Mouse (Mus musculus) kidney, embryonic 14.5 days (tissue): Measurements from ENCODE around the gene Olfr221. TPM values are rescaled to one million over a fixed set of nuclear protein-coding genes. Genes with fewer than 3 reads are reported as not detected.

Experiments
- ATAC-seq: fragments of 200-750 bp; cut with Nextera tagmentation; 2 replicates; pipeline ENCODE4 v1.8.0; 2017; ENCODE audit warnings: moderate number of reproducible peaks, mild to moderate bottlenecking, moderate TSS enrichment, moderate library complexity; ENCODE audit not compliant: low FRiP score, low TSS enrichment
- H3K27ac ChIP-seq: fragments of 300-500 bp; sonication (generic); 2 replicates; pipeline ENCODE4 v1.5.1; 2014; ENCODE audit warnings: low read depth, mild to moderate bottlenecking, low read length, moderate library complexity, mixed read lengths
- H3K27me3 ChIP-seq: fragments of 300-500 bp; sonication (generic); 2 replicates; pipeline ENCODE4 v1.6.1; 2014; ENCODE audit warnings: mild to moderate bottlenecking, low read length; ENCODE audit not compliant: control insufficient read depth, insufficient read depth
- H3K36me3 ChIP-seq: fragments of 300-500 bp; sonication (generic); 2 replicates; pipeline ENCODE4 v1.6.1; 2014; ENCODE audit warnings: low read length, mixed read lengths; ENCODE audit not compliant: control insufficient read depth, insufficient read depth
- H3K4me1 ChIP-seq: fragments of 300-500 bp; sonication (generic); 2 replicates; pipeline ENCODE4 v1.6.1; 2014; ENCODE audit warnings: low read length, mixed read lengths; ENCODE audit not compliant: control insufficient read depth, insufficient read depth
- H3K4me2 ChIP-seq: fragments of 300-500 bp; sonication (generic); replicated peaks from 2 replicates; pipeline ENCODE4 v1.6.1; 2014; ENCODE audit warnings: low read depth, mild to moderate bottlenecking, low read length
- H3K4me3 ChIP-seq: fragments of 300-500 bp; sonication (generic); 2 replicates; pipeline ENCODE4 v1.5.1; 2014; ENCODE audit warnings: mild to moderate bottlenecking, low read length
- H3K9ac ChIP-seq: fragments of 300-500 bp; sonication (generic); 2 replicates; pipeline ENCODE4 v1.6.1; 2014; ENCODE audit warnings: low read depth, mild to moderate bottlenecking, low read length, moderate library complexity
- H3K9me3 ChIP-seq: fragments of 300-500 bp; sonication (generic); 2 replicates; pipeline ENCODE4 v1.6.1; 2016; ENCODE audit warnings: low read length; ENCODE audit not compliant: control insufficient read depth
- WGBS: fragments of 180-500 bp; shearing (Covaris S2); extraction: QIAGEN DNeasy Blood & Tissue Kit; methylation state at CpG from one replicate; pipeline ENCODE4 v1.1.7; 2014; 5-methylcytosine and 5-hydroxymethylcytosine counted together
- polyA plus RNA-seq: library from polyadenylated mRNA; unstranded; fragments of >200 nt; fragmentation: Nextera tagmentation; extraction: Ambion mirVana; gene quantifications from 2 replicates; pipeline ENCODE4 v1.2.1, GENCODE M21; 2014

Olfr221 gene
- polyA plus RNA-seq, 1 experiment from 2014 or later: not detected

DNA sequence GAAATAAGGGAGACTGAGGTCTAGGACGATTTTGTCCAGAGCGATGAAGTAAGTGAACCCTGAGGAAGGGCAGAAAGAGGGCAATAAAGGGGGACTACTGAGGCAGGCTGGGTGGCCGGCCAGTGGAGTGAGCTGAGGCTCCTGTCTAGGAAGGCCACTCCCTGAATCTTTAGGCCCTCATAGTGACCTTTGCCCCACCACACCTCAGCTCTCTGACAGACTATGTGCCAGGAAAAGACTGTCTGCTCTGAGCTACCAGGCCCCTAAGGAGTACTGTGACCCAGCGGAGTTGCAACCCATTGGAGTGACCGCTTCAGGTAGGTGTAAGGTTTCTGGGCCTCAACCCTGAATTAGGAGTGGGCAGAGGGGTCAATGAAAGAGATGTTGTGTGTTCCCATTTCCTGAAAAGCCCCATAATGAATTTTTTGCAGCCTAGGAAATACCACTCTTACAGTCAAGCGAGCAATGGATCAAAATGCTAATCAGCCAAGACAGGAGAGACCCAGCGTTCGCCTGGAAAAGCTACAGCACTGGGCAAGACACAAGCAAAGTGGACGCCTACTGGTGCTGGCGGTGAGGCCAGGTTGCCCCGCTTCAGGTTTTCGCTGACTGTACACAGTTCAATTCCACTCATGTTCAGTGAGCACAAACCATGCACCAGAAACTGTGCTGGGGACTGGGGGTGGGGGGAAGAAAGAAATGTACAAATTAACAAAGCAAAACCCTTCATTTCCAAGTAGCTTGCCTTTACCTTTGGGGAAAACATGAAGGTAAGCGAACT lies 25.4 kb downstream of the Olfr221 start:
- Histone ChIP-seq H3K9me3 (no peaks in the 10 kb centered on the region), H3K27me3 (no peaks in the 10 kb centered on the region), H3K4me1 (peaks cover 55% of the 10 kb centered on the region), H3K36me3 (no peaks in the 10 kb centered on the region), H3K4me2 (no peak overlapping the region), H3K27ac (0 out of 2 replicates have a peak overlapping the region, but pooled peaks have one; percentile 37), H3K9ac (peak overlapping the region; percentile 28; the same call in 1 of the 2 replicates), H3K4me3 (no peak overlapping the region)
- ATAC-seq: no peak
- WGBS: 66% methylated on average over 13 of the region's 13 CpGs

DNA sequence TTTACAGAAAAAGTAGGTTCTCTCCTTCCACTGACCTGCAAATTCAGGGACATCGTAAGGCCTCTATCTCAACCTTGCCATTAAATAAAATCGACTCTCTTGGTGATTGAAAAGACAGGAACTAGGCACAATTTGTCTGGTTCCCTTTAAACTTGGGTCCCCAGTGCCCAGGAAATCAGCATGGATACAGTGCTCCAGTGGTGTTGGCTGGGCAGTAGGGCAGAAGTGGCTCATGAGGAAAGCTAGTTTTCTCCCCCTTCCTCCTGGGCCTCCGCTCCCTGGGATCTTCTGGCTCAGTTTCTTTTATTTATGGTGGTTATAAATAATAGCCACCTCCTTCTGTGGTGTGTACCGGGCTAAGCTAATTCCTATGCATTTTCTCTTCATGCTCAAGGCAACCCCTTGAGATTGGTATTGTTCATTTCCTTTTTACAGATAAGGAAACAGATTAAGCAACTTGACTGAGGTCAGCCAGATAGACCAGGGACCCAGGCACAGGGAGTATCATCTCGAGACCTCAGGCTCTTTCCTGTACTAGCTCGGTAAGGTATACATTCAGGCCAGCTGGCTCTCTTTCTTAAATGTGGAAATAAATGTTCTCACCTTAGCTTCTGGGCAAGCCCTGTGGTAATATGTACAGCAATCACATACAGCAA lies 26.7 kb downstream of the Olfr221 start, which contains the start of gene Tmem253:
Gene Tmem253 (plus strand): TSS at position 214 of the 656 bp plus-strand sequence.
- WGBS: 13% methylated on average over 6 of the region's 6 CpGs
- H3K27me3 ChIP-seq: no peaks in the 10 kb centered on the region
- no peak for ATAC-seq
- no peaks in the 10 kb centered on the region for H3K36me3 ChIP-seq
- H3K4me1 ChIP-seq: peaks cover 53% of the 10 kb centered on the region
- peak within 1 kb of the TSS; percentile 93 for H3K9ac ChIP-seq
- H3K9me3 ChIP-seq: no peaks in the 10 kb centered on the region
- H3K4me3 ChIP-seq: peak within 1 kb of the TSS; percentile 71
- H3K4me2 ChIP-seq: peak within 1 kb of the TSS; percentile 52
- H3K27ac ChIP-seq: peak within 1 kb of the TSS; percentile 91

DNA sequence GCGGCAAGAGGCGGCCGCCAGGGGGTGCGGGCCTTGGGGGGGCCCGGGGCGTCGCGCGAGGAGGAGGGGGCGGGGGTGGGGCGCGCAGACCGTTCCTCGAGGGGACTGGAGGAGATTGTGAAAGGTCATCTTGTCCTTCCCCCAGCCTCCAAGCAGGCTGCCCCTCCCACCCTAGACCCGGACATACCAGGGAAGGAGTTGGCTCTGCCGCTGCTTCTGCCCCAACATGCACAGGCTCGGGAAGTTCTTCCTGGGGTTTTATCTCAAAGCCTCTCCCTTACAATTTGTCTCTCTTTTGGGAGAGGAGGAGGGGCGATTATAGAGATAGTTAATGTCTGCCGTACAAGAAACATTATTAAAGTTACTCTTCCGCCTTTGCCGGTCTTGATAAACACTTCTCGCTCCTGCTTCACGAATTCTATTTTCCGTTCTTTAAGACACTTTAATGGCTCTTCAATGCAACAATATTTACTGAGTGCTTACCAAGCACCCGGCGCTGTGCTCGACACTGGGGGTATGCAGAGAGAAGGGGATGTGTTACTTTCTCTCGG lies 27.4 kb downstream of the Olfr221 start:
- peak; percentile 37 for ATAC-seq
- under 1% methylated on average over 21 of the region's 28 CpGs for WGBS
- H3K4me1 ChIP-seq: peaks cover 60% of the 10 kb centered on the region

DNA sequence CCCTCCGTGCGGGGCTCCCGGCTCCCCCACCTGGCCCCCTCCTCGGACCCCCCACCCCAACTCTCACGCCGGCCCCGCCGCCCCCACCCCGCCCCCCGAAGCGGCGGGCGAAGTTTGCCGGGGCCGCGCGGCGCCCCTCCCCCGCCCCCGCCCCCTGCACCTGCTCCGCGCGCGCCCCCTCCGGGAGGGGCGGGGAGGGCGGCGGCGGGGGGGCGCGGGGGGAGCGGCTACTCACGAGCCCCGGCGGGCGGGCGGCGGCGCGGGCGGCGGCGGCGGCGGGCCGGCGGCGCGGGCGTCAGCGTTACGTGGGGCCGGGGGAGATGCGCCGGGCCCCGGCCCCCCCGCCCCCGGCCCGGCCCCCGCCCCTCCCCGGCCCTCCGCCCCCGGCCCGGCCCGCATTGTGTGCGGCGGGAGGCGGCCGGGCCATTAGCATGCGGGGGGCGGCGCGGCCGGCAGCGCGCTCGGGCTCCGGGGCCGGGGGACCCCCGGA lies 27.9 kb downstream of the Olfr221 start:
- no peaks in the 10 kb centered on the region for H3K27me3 ChIP-seq
- H3K4me1 ChIP-seq: peaks cover 65% of the 10 kb centered on the region
- under 1% methylated on average over 21 of the region's 80 CpGs for WGBS
- H3K27ac ChIP-seq: peak overlapping the region; percentile 94
- ATAC-seq: peak; percentile 14
- H3K4me2 ChIP-seq: peak overlapping the region; percentile 52
- H3K36me3 ChIP-seq: peaks cover 3% of the 10 kb centered on the region; the same call in 1 of the 2 replicates
- peak overlapping the region; percentile 71 for H3K4me3 ChIP-seq
- peak overlapping the region; percentile 93 for H3K9ac ChIP-seq
- H3K9me3 ChIP-seq: no peaks in the 10 kb centered on the region

More for the DNA sequence above, 27.4 kb downstream of the Olfr221 start:
- Histone ChIP-seq H3K36me3 (no peaks in the 10 kb centered on the region), H3K27me3 (no peaks in the 10 kb centered on the region), H3K27ac (peak overlapping the region; percentile 91), H3K4me2 (peak overlapping the region; percentile 52), H3K4me3 (peak overlapping the region; percentile 71), H3K9me3 (no peaks in the 10 kb centered on the region), H3K9ac (peak overlapping the region; percentile 93)

DNA sequence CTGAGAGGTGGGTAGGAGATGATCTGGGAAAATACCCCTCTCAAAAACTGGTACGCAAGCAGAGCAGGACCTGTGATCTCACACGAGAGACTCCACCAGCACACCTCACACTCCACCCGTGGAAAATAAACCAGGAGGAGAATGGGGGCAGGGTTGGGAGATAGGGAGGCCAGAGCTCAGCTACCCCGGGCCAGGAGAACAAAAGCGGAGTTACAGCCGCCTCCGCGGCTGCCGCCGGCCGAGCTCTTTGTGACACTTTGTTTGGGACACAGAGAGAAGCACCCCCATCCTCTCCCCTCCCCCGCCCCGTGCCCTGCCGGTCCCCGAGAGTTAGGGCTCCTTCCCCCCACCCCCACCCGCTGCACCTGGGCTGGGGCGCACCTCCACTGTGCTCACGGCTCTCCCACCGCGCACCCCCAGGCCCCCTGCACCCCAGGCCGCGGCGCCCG lies 28.5 kb downstream of the Olfr221 start:
- peaks cover 67% of the 10 kb centered on the region for H3K4me1 ChIP-seq

DNA sequence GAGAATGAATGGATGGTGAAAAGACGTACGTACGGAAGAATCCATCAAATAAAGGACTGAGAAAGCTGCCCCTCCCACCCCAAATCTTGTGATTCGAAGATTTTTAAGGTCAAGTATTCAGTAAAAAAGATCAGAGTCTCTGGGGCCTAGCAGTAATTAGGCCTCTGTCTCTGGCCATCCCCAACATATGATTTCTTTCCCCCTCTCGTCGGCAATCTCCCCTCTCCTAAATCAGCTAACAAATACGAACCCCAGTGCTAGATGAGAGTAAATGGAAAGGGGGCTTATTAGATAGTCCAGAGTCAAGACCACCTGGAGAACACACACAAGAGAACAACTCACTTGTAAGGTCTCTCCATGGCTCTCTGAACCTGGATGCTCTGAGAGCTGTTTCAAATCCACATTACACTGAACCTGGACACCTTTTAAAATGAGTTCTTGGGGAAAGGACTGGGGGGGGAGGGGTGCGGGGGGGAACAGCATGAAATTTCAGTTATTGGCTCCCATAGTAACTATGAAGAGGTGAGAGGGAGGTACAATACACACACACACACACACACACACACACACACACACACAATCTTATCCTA lies 29.1 kb downstream of the Olfr221 start:
- WGBS: 57% methylated on average over 8 of the region's 8 CpGs
- Histone ChIP-seq H3K9ac (peak overlapping the region; percentile 93; the same call in 1 of the 2 replicates), H3K36me3 (peaks cover 13% of the 10 kb centered on the region), H3K4me3 (peak overlapping the region; percentile 71), H3K4me2 (peak overlapping the region; percentile 52), H3K27ac (peak overlapping the region; percentile 94), H3K27me3 (no peaks in the 10 kb centered on the region), H3K9me3 (no peaks in the 10 kb centered on the region), H3K4me1 (peaks cover 66% of the 10 kb centered on the region)
- ATAC-seq: no peak

More for the DNA sequence above, 28.5 kb downstream of the Olfr221 start:
- 2% methylated on average over 14 of the region's 24 CpGs for WGBS
- peak overlapping the region; percentile 71 for H3K4me3 ChIP-seq
- peak overlapping the region; percentile 93 for H3K9ac ChIP-seq
- H3K27ac ChIP-seq: peak overlapping the region; percentile 94
- peak; percentile 24 for ATAC-seq
- H3K9me3 ChIP-seq: no peaks in the 10 kb centered on the region
- peak overlapping the region; percentile 52 for H3K4me2 ChIP-seq
- H3K36me3 ChIP-seq: peaks cover 7% of the 10 kb centered on the region; the same call in 1 of the 2 replicates
- H3K27me3 ChIP-seq: no peaks in the 10 kb centered on the region

DNA sequence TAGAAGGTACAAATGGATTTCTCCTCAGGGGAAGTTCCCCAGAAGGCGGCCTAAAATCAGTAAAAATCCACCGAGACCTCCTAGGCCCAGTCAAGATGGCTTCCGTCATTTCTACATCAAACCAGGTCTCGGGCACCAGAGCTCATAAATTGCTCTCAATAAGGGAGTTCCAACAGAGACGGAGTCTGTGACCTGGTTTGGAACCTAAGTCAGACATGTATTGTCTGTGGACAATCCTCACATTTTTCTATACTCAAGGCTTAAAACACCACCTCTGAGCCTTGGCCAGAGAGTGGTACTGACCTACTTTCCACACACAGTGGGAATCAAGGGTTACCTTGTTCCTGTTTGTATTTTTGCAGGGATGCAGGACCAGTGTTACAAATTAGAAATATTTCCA lies 29.7 kb downstream of the Olfr221 start:
- Histone ChIP-seq H3K4me1 (peaks cover 67% of the 10 kb centered on the region), H3K9me3 (no peaks in the 10 kb centered on the region), H3K27me3 (no peaks in the 10 kb centered on the region), H3K36me3 (peaks cover 15% of the 10 kb centered on the region), H3K27ac (no peak overlapping the region), H3K4me3 (no peak overlapping the region; the same call in 1 of the 2 replicates), H3K9ac (0 out of 2 replicates have a peak overlapping the region, but pooled peaks have one; percentile 93), H3K4me2 (peak overlapping the region; percentile 52; the same call in 1 of the 2 replicates)
- 62% methylated on average over 5 of the region's 5 CpGs for WGBS
- no peak for ATAC-seq

DNA sequence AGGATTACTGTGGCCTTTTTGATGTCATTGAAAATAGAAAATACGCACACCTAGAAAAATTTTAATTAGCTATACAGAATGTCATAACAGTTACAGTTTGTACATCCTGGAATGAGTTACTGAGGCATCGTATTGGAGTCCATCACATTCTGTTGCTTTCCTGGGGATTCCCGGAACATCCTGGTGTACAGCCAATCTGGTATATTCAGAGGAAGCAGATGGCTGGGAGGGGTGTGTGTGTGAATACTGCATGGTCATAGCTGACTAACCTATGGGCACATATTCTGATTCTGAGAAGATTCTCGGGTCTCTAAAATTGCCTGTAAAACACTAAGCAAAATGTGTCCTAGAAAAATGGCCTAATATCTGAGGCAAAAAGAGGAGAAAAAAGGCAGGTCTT lies 30.2 kb downstream of the Olfr221 start:
- Histone ChIP-seq H3K36me3 (peaks cover 19% of the 10 kb centered on the region), H3K4me2 (no peak overlapping the region), H3K9me3 (no peaks in the 10 kb centered on the region), H3K4me1 (peaks cover 65% of the 10 kb centered on the region), H3K27ac (no peak overlapping the region), H3K27me3 (no peaks in the 10 kb centered on the region), H3K9ac (no peak overlapping the region), H3K4me3 (no peak overlapping the region)
- ATAC-seq: no peak
- WGBS: 79% methylated on average over 4 of the region's 4 CpGs
